Mouse (Mus musculus): ENCODE results near the gene Ogfod3. TPM values are rescaled to one million over a fixed set of nuclear protein-coding genes. Genes with fewer than 3 reads are reported as not detected.

Ogfod3 gene
- total RNA-seq, 2 experiments from 2014 or later = 23.6 to 26.0 TPM

Other genes starting within 250 kb of the Ogfod3 start
- 100 to 1,000 TPM; 165 to 166 TPM for gene Csnk1d, start 213.4 kb downstream of the Ogfod3 start, total RNA-seq (2021)
- under 1 TPM; 0.42 to 0.54 TPM for gene Cd7, start 165.3 kb downstream of the Ogfod3 start, total RNA-seq (2021)
- gene Sectm1b, start 141.1 kb downstream of the Ogfod3 start, total RNA-seq (2021) = under 1 TPM; 0.48 TPM
- gene Sectm1a, start 123.5 kb downstream of the Ogfod3 start, total RNA-seq (2021) = under 1 TPM in 1 of 2 experiments, not detected in 1; 0.22 TPM
- not detected for gene Tex19.2, start 86.0 kb downstream of the Ogfod3 start, total RNA-seq (2021)
- gene Tex19.1, start 58.6 kb downstream of the Ogfod3 start, total RNA-seq (2021) = not detected
- gene Uts2r, start 44.4 kb downstream of the Ogfod3 start, total RNA-seq (2021) = not detected
- 10 to 100 TPM; 21.9 to 22.5 TPM for gene Hexdc, start 278 bp downstream of the Ogfod3 start, total RNA-seq (2021)
- 10 to 100 TPM; 27.6 to 28.3 TPM for gene Cybc1, start 24.6 kb upstream of the Ogfod3 start, total RNA-seq (2021)
- 10 to 100 TPM; 28.4 to 36.2 TPM for gene Narf, start 32.5 kb upstream of the Ogfod3 start, total RNA-seq (2021)
- 10 to 100 TPM; 32.7 to 36.7 TPM for gene Foxk2, start 55.3 kb upstream of the Ogfod3 start, total RNA-seq (2021)
- gene Wdr45b, start 149.7 kb upstream of the Ogfod3 start, total RNA-seq (2021) = 10 to 100 TPM; 65.1 to 71.0 TPM
- 1 to 10 TPM; 5.5 to 7.7 TPM for gene Rab40b, start 183.5 kb upstream of the Ogfod3 start, total RNA-seq (2021)
- gene Fn3krp, start 216.7 kb upstream of the Ogfod3 start, total RNA-seq (2021) = 10 to 100 TPM; 14.8 to 16.1 TPM
- gene Fn3k, start 230.2 kb upstream of the Ogfod3 start, total RNA-seq (2021) = 1 to 10 TPM; 5.3 to 5.4 TPM
- 10 to 100 TPM; 45.0 to 46.3 TPM for gene Tbcd, start 247.2 kb upstream of the Ogfod3 start, total RNA-seq (2021)

All from adrenal gland, postnatal 4 days (tissue).